Mouse (Mus musculus) c-Kit-negative CD71-positive TER-119-positive erythroid progenitor cells, embryonic 14.5 days (primary cell): ENCODE results near the gene Gm10309.
"Not testable (repeated sequence)": the region's sequence is repeated elsewhere in the genome, so short reads cannot be mapped to it uniquely, and the experiment has no call there.

Experiments used
- DNase-seq: peaks from one replicate; pipeline ENCODE4 v3.0.0-alpha.2; 2013; ENCODE audit warnings: low read depth, low spot score

The Gm10309 gene

DNA sequence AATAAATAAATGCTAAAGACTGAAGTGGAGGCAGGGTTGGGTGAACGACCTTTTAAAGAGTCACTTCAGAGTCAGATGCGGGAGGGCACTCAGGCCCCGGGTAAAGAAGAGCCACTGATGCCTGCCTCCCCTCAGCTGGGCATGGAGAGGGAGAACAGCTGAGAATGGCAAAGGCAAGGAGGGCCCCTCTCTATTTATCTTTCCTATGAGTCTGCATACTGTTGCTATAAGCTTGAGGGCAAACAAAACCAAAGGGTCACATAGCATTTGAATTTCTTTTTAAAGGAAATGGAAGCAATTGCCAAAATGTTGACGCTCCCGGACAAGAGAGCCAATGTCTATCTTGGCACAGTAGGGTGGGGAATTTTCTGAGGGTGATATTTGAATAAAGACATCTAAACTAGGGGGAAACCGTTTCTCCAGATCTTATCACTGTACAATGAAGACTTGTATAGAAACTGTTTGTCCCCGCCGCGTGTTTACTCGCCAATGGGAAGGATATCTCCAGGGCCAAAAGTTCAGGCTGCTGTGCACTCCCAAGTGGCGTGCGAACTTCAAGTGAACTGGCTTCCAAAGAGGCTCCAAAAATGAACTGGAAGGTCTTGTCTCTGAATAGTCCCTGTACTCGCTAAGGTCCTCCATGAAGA is 10.1 kb upstream of the Gm10309 start:
- DNase-seq = no peak

DNA sequence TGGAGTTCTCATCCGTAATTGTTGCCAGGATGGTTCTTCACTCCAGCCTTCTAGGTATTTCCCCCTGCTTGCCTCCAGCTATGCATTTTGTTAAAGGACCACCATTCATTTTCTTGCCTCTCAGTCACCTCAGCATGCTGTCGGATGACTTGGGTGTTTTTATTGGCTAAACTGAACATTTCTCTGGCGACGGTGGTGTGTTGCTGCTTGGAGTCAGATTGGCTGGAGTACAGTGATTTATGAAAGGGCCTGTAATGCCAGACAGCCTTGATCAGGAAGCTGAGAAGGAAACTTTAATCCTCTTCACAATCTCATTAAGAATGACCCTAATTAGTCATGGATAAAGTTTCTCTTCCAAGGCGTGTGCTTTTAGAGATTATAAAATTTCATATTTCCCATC is 4.8 kb upstream of the Gm10309 start:
- no peak for DNase-seq

DNA sequence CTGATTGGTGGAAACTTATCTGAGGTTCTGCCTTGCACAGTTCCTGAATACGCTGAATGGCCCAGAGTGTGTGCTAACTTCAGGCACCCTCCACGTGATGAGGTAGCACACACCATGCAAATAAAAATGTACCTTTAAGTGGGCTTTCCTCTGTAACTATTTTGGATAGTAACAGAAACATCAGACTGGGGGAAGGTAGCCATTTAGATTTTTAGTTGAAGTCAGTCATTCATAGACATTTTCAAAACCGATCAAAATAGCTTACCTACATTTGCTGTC is 3.1 kb upstream of the Gm10309 start:
- DNase-seq = no peak

- no peak for DNase-seq
Measured at GRCm38 (mm10) chr17:86507342-86508211, 2.5 kb upstream of the Gm10309 start.

DNA sequence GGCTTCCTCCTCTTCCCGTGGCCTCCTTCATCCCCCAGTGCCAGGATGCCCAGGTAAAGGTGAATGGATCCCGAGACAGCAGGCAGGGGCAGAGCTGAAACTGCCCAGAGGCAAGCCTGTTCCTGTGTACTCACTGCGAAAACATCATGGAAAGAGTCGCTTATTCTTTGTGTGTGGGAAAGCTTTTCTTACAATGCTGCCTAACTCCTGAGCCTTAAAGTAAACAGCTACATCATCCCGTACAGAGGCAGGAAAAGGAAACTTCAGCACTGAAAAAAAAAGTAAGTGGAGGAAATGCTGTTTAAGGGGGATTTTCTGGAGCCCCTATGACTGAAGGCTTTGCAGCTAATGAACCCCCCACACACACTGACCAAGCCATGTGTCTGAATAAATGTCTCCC is 1.8 kb upstream of the Gm10309 start:
- DNase-seq = no peak

GRCm38 (mm10) chr17:86503208-86503897 is 1.7 kb downstream of the Gm10309 start:
- no peak for DNase-seq

DNA sequence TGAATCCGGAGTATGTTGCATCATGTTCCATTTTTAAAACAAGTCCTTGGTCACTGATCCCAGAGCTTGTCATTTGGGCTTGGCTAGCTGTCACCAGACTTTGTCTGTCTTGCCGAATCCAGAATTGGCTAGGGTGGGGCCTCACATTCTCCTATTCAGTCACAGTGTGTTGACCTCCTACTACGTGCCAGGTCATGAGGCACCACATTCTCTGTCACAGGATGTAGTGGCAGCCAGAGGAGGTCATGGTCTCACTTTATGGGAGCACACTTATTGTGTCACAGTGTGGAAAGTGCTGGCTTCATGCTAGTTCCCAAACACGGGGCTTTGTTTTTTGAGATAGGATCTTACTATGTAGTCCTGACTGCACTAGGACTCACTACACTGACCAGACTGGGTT is 3.6 kb downstream of the Gm10309 start:
- DNase-seq = no peak

GRCm38 (mm10) chr17:86499359-86500045 is 5.5 kb downstream of the Gm10309 start:
- no peak for DNase-seq

- no peak for DNase-seq
Measured at GRCm38 (mm10) chr17:86497302-86497701, 7.7 kb downstream of the Gm10309 start.

DNA sequence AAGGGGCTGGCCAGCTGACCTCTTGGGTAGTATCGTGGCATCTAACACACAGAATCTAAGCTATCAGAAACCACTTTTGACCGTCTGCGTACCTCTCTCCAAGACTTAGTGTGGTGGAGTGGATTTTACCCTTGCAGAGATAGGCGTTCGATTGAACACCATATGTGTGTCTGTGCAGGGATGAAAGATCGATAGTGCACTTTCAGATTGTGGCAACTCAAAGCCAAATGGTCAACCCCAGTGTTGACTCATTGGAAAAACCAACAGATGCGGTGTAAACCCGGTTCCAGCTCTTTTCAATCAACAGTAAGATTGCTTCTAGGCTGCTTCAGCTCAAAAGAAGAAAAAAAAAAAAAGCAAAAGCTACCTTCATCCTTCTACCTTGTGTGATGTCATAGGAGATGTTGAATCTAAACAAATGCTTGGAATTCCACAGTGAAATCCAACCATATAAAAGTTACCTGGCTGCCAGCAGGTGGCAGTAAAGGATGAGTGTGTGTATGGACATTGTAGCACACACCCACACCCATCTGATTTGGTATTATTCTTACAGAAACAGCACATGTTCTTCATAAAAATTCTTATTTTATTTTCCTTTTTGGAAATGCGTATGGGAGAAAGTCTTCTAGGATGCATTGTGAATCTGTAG is 8.8 kb downstream of the Gm10309 start:
- DNase-seq = no peak

GRCm38 (mm10) chr17:86494895-86495294 is 10.1 kb downstream of the Gm10309 start:
- no peak for DNase-seq

GRCm38 (mm10) chr17:86494494-86494893 is 10.5 kb downstream of the Gm10309 start:
- DNase-seq = no peak

GRCm38 (mm10) chr17:86493891-86494420 is 11.1 kb downstream of the Gm10309 start:
- no peak for DNase-seq

DNA sequence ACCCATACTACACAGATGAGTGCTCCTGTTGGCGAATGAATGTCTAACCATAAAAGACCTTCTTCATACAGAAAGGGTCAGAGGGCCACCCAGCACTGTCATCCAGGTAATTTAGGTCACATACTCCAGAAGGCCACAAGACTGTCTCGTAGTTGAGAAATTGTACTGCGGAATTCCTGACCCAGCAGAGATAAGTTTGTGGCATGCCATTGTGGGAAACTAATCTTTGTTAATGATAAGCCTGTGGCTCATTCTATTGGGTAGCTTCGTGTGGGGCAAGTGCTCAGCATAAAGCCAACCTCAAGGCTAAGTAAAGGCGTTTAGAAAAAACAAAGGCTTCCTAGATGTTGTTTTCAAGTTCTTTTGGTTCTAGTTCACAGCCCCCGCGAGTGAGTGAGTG is 12.7 kb downstream of the Gm10309 start:
- DNase-seq = no peak

GRCm38 (mm10) chr17:86489827-86490226 is 15.2 kb downstream of the Gm10309 start:
- no peak for DNase-seq

DNA sequence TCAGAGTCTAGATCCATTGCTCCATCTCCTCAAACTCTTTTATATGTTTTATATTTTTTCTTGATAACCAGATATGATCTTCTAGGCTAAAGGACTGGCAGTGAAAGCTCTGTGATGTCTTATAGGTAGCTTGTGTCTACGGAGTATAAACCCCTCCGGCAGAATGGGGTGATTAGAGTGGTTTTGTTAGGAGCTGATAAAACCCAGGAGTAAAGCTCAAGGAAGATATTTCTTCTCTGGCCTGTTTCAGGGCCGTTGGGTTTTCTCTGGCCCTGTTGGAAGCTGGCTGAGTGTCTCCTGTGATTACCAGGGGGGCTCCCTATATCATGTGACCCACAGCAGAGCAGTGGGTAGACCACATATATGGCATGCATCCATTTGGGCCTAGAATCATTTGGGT is 17.6 kb downstream of the Gm10309 start:
- no peak for DNase-seq

DNA sequence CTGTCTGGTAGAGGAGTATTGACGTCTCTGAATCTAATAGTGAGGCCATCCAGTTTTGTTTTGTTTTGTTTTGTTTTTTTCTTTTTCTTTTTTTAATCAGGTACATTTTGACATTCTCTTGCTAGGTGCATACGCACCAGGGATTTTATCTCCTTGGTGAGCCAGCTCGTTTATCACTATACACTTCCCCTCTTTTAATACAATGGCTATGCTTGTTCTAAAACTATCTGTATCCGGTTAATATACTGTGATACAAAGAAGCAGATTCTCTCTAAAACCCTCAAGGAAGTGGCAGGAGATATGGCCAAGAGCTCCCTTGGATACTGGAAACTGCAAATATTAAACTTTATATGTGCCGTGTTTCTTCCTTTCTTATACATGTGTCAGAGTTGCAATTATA is 18.4 kb downstream of the Gm10309 start:
- no peak for DNase-seq

DNA sequence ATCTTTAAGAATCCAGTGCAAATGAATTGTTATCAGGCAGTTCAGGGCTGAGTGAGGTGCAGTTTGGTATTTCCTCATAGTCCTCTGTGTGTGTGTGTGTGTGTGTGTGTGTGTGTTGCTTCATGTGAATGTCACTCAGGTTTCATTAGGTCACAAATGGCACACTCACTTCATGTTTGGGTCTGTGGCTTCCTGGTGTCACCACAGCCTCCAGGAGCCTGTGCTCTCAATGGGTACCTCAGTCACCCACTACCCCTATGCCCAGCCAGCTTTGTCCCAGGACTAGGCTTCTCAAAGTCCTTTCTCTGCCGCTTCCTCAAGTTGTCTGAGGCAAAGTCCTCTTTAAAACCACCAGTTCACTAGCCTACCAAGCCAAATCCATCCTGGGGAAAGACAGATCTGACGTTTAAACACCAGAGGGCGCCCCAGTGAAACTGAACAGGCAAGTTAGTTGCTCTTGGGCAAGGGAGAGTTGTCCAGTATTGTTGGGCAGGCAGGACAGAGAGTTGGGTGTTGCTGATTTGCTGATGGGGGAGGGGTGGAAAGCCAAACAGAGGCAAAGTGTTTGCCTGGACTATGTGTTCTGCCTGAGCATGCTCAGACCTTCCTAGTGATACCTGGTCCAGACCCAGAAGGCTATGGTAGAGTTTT is 20.8 kb downstream of the Gm10309 start:
- DNase-seq = no peak

- DNase-seq = no peak
Measured at GRCm38 (mm10) chr17:86482675-86483074, 22.4 kb downstream of the Gm10309 start.

DNA sequence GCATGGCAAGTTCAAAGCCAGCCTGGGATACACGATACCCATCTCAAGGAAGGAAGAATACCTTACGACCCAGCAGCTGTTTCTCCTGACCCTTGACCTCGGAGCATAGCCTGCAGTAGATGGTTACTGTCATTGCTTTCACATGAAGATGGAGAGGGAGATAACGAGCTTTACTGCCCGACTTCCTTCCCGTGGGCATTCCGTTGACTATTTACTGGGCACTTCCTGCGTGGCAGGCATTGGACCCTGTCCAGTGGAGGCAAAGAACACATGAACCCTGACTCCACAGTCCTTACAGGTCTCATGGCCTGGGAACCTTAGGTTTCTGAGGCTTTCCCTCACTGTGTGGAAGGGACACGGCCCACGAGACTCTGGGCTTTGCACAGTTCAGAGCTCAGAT is 25.6 kb downstream of the Gm10309 start:
- no peak for DNase-seq

DNA sequence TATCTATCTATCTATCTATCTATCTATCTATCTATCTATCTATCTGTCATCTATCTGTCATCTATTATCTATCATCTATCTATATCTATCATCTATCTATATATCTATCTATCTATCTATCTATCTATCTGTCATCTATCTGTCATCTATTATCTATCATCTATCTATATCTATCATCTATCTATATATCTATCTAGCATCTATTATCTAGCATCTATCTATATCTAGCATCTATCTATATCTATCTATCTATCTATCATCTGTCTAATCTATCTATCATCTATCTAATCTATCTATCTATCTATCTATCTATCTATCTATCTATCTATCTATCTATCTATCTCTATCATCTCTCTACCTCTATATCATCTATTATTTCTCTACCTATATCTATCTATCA is 27.6 kb downstream of the Gm10309 start:
- DNase-seq = not testable (repeated sequence)
